ENCODE assay signal across 28 mouse cellular contexts in genomic region chr12:17581001-17581400, GRCm38 (mm10).
"Had no signal": no experiment of that assay in that cellular context is flagged by ENCODE, and none has a peak within 500 bp of the region (broad histone marks: within the 10 kb centered on the region; RNA-seq: fewer than 3 reads in every experiment).

No protein-coding gene starts in this region.

- H3K9ac ChIP-seq: embryonic facial prominence, embryonic 12.5 days; embryonic facial prominence, embryonic 13.5 days; embryonic facial prominence, embryonic 15.5 days; forebrain, embryonic 12.5 days; forebrain, embryonic 13.5 days; forebrain, embryonic 15.5 days; forebrain, postnatal 0 days had no signal

- H3K4me3 ChIP-seq: embryonic facial prominence, embryonic 10.5 days; embryonic facial prominence, embryonic 12.5 days; embryonic facial prominence, embryonic 13.5 days; embryonic facial prominence, embryonic 15.5 days; erythroblast, embryonic 14.5 days; forebrain, embryonic 10.5 days; forebrain, embryonic 12.5 days; forebrain, embryonic 13.5 days; forebrain, embryonic 15.5 days; gastrocnemius, adult 2 months had no signal

- H3K4me2 ChIP-seq: embryonic facial prominence, embryonic 12.5 days; embryonic facial prominence, embryonic 13.5 days; embryonic facial prominence, embryonic 15.5 days; forebrain, embryonic 12.5 days; forebrain, embryonic 13.5 days; forebrain, embryonic 15.5 days had no signal

- H3K27me3 ChIP-seq: embryonic facial prominence, embryonic 12.5 days; embryonic facial prominence, embryonic 13.5 days; embryonic facial prominence, embryonic 15.5 days; forebrain, embryonic 12.5 days; forebrain, embryonic 13.5 days; forebrain, embryonic 15.5 days had no signal

- H3K27ac ChIP-seq: embryonic facial prominence, embryonic 10.5 days; embryonic facial prominence, embryonic 12.5 days; embryonic facial prominence, embryonic 13.5 days; embryonic facial prominence, embryonic 15.5 days; forebrain, embryonic 10.5 days; forebrain, embryonic 12.5 days; forebrain, embryonic 13.5 days; forebrain, embryonic 15.5 days; gastrocnemius, adult 2 months had no signal

- H3K9me3 ChIP-seq: embryonic facial prominence, embryonic 10.5 days; embryonic facial prominence, embryonic 12.5 days; embryonic facial prominence, embryonic 13.5 days; embryonic facial prominence, embryonic 15.5 days; forebrain, embryonic 10.5 days; forebrain, embryonic 12.5 days; forebrain, embryonic 13.5 days; forebrain, embryonic 15.5 days had no signal

- DNase-seq: cerebellum, adult 18-20 months; cerebellum, adult 2 months; cerebellum, adult 8-10 months; cerebellum, adult 9-10 months; cerebellum, adult 9-11 months; cerebellum, postnatal 10 days; cerebellum, postnatal 14 days; cerebellum, postnatal 25 days; cerebellum, postnatal 36 days; embryo, embryonic 11 days; forebrain, postnatal 0 days; gastrocnemius, adult 2 months; gastrocnemius, postnatal 10 days; gastrocnemius, postnatal 14 days; gastrocnemius, postnatal 25 days; gastrocnemius, postnatal 36 days; heart, adult 18-20 months had no signal

- H3K36me3 ChIP-seq: embryonic facial prominence, embryonic 10.5 days; embryonic facial prominence, embryonic 12.5 days; embryonic facial prominence, embryonic 13.5 days; embryonic facial prominence, embryonic 15.5 days; forebrain, embryonic 10.5 days; forebrain, embryonic 12.5 days; forebrain, embryonic 15.5 days had no signal

- ATAC-seq: forebrain, embryonic 13.5 days; forebrain, embryonic 14.5 days; forebrain, embryonic 15.5 days; forebrain, embryonic 16.5 days; forebrain, postnatal 0 days had no signal
